Mouse (Mus musculus): ENCODE measurements at regions not wholly inside any gene's neighbourhood (a gene's known extent, or its start where the extent isn't known, plus 50 kb on each side); places are given as distances from the start of the nearest gene placed in this dataset.

DNA sequence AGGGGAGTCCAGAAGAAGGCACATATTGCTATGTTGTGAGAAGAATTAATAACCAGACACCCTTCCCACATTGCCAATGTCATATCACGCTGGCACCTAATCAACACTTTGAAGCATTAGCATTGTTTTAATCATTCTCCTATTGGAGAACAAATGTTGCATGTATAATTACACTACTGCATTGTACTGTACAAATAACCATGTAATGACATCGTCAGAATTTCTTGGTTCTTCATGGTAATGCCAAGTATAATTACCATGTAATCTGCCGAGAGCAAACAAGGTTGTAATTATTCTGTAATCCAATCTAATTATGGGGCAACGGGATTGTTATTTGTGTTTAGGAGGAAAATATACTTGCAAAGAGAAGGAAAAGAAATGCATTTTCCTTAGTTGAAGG lies 196.1 kb downstream of the Insig2 start:
- Histone ChIP-seq H3K9ac (no peak overlapping the region), H3K4me1 (no peaks in the 10 kb centered on the region), H3K27ac (no peak overlapping the region), H3K4me3 (no peak overlapping the region), H3K4me2 (no peak overlapping the region), H3K27me3 (no peaks in the 10 kb centered on the region), H3K36me3 (no peaks in the 10 kb centered on the region), H3K9me3 (no peaks in the 10 kb centered on the region)
- no peak for ATAC-seq (ENCODE audit: insufficient number of reproducible peaks, low FRiP score, low TSS enrichment, low read depth)
- 70% methylated on average over 4 of the region's 4 CpGs for WGBS

- Histone ChIP-seq H3K4me2 (no peak overlapping the region), H3K27ac (no peak overlapping the region), H3K36me3 (no peaks in the 10 kb centered on the region), H3K9ac (no peak overlapping the region), H3K4me1 (no peaks in the 10 kb centered on the region), H3K4me3 (no peak overlapping the region), H3K27me3 (no peaks in the 10 kb centered on the region), H3K9me3 (no peaks in the 10 kb centered on the region)
- ATAC-seq (ENCODE audit: insufficient number of reproducible peaks, low FRiP score, low TSS enrichment, low read depth) = no peak
- WGBS = 93% methylated on average over 4 of the region's 4 CpGs
These were observed 195.5 kb downstream of the Insig2 start for GRCm38 (mm10) chr1:121136846-121137245.

DNA sequence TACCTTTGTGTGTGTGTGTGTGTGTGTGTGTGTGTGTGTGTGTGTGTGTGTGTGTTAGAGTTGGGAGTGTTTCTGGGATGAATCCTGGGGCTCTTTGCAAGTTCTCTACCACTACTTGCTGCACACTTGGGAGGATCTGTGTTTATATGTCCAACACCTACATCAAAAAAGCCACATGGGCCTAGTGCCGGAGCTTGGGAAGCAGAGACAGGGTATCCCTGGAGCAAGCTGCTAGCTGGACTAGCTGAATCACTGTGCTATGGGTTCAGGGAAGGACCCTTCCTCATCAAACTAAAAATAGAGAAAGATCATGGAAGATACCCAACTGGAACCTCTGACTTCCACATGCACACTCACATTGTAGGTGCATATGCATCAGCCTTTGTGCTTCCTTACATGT lies 187.4 kb downstream of the Insig2 start:
- 85% methylated on average over 1 of the region's 1 CpGs for WGBS
- ATAC-seq (ENCODE audit: insufficient number of reproducible peaks, low FRiP score, low TSS enrichment, low read depth) = no peak

GRCm38 (mm10) chr1:121153476-121153875 lies 178.9 kb downstream of the Insig2 start:
- H3K9ac ChIP-seq = no peak overlapping the region
- no peaks in the 10 kb centered on the region for H3K9me3 ChIP-seq
- no peak overlapping the region for H3K4me2 ChIP-seq
- H3K27me3 ChIP-seq = no peaks in the 10 kb centered on the region
- WGBS = 71% methylated on average over 5 of the region's 5 CpGs
- H3K4me3 ChIP-seq = no peak overlapping the region
- H3K4me1 ChIP-seq = no peaks in the 10 kb centered on the region
- H3K27ac ChIP-seq = no peak overlapping the region
- ATAC-seq (ENCODE audit: insufficient number of reproducible peaks, low FRiP score, low TSS enrichment, low read depth) = no peak
- no peaks in the 10 kb centered on the region for H3K36me3 ChIP-seq

More for the DNA sequence above, 187.4 kb downstream of the Insig2 start:
- Histone ChIP-seq H3K9me3 (no peaks in the 10 kb centered on the region), H3K27ac (no peak overlapping the region), H3K27me3 (no peaks in the 10 kb centered on the region), H3K4me2 (no peak overlapping the region), H3K36me3 (no peaks in the 10 kb centered on the region), H3K4me1 (no peaks in the 10 kb centered on the region), H3K4me3 (no peak overlapping the region), H3K9ac (no peak overlapping the region)

GRCm38 (mm10) chr1:121154616-121155015 lies 177.8 kb downstream of the Insig2 start:
- 40% methylated on average over 8 of the region's 8 CpGs for WGBS
- H3K27me3 ChIP-seq = no peaks in the 10 kb centered on the region
- no peak overlapping the region for H3K27ac ChIP-seq
- H3K9ac ChIP-seq = no peak overlapping the region
- H3K36me3 ChIP-seq = no peaks in the 10 kb centered on the region
- H3K4me1 ChIP-seq = no peaks in the 10 kb centered on the region
- ATAC-seq (ENCODE audit: insufficient number of reproducible peaks, low FRiP score, low TSS enrichment, low read depth) = no peak
- no peak overlapping the region for H3K4me2 ChIP-seq
- H3K9me3 ChIP-seq = no peaks in the 10 kb centered on the region
- no peak overlapping the region for H3K4me3 ChIP-seq

- no peaks in the 10 kb centered on the region for H3K27me3 ChIP-seq
- no peak for ATAC-seq (ENCODE audit: insufficient number of reproducible peaks, low FRiP score, low TSS enrichment, low read depth)
- WGBS = 34% methylated on average over 3 of the region's 3 CpGs
These were observed 163.7 kb downstream of the Insig2 start for GRCm38 (mm10) chr1:121168651-121169050.

GRCm38 (mm10) chr1:121176541-121176940 lies 155.8 kb downstream of the Insig2 start:
- Histone ChIP-seq H3K4me3 (no peak overlapping the region), H3K9ac (no peak overlapping the region), H3K4me1 (peaks cover 13% of the 10 kb centered on the region), H3K36me3 (no peaks in the 10 kb centered on the region), H3K4me2 (no peak overlapping the region), H3K9me3 (no peaks in the 10 kb centered on the region), H3K27me3 (peaks cover 45% of the 10 kb centered on the region), H3K27ac (no peak overlapping the region)
- WGBS = 28% methylated on average over 3 of the region's 3 CpGs
- no peak for ATAC-seq (ENCODE audit: insufficient number of reproducible peaks, low FRiP score, low TSS enrichment, low read depth)

More at GRCm38 (mm10) chr1:121168651-121169050, 163.7 kb downstream of the Insig2 start:
- no peaks in the 10 kb centered on the region for H3K36me3 ChIP-seq
- H3K4me2 ChIP-seq = no peak overlapping the region
- H3K4me1 ChIP-seq = no peaks in the 10 kb centered on the region
- no peak overlapping the region for H3K4me3 ChIP-seq
- H3K27ac ChIP-seq = no peak overlapping the region
- no peak overlapping the region for H3K9ac ChIP-seq
- no peaks in the 10 kb centered on the region for H3K9me3 ChIP-seq

DNA sequence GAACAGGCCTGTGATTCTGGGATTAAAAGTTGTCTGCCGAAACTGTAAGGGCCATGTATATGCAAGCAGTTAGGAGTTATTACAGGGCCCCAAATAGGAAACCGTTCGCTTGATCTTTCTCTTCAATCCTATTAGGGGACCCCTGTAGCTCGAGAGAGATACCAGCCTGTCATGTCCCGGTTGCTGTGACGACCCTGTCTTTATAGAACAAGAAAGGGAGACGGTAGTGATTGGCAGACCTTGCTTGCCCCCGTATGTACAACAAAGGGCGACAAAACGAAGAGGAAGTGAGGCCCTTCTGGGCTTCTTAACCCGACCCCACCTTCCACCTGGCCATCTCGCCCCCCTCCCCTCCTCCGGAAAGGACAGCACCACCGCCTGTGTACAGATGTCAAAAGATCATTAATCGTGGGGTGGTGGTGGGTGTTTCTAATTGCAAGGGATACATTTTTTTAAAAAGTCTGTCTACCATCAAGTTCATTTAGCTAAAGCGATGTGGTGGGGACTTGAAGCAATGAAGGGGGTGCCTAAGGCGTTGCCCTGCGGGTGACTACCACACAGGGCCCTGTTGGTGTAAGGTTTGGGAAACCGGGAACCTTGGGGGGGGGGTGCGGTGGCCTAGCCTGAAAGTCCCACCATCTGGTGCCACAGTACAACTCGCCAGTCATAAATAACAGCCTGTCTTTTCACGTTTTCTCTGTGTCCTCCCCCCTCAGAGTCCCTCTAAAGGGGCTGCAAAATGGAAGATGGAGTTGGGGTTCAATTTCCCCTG lies 155.1 kb downstream of the Insig2 start:
- no peaks in the 10 kb centered on the region for H3K36me3 ChIP-seq
- WGBS = 26% methylated on average over 22 of the region's 22 CpGs
- peak overlapping the region; percentile 45 for H3K4me2 ChIP-seq
- H3K27ac ChIP-seq = 0 out of 2 replicates have a peak overlapping the region, but pooled peaks have one; percentile 7
- peaks cover 13% of the 10 kb centered on the region for H3K4me1 ChIP-seq
- no peak for ATAC-seq (ENCODE audit: insufficient number of reproducible peaks, low FRiP score, low TSS enrichment, low read depth)
- peaks cover 53% of the 10 kb centered on the region for H3K27me3 ChIP-seq
- peak overlapping the region; percentile 25 for H3K4me3 ChIP-seq
- H3K9me3 ChIP-seq = no peaks in the 10 kb centered on the region
- no peak overlapping the region for H3K9ac ChIP-seq

- ATAC-seq (ENCODE audit: insufficient number of reproducible peaks, low FRiP score, low TSS enrichment, low read depth) = no peak
- H3K9me3 ChIP-seq = no peaks in the 10 kb centered on the region
- 0 out of 2 replicates have a peak overlapping the region, but pooled peaks have one; percentile 17 for H3K9ac ChIP-seq
- H3K4me2 ChIP-seq = peak overlapping the region; percentile 45
- peak overlapping the region; percentile 25 for H3K4me3 ChIP-seq
- 0 out of 2 replicates have a peak overlapping the region, but pooled peaks have one; percentile 7 for H3K27ac ChIP-seq
- H3K27me3 ChIP-seq = peaks cover 56% of the 10 kb centered on the region
- 2% methylated on average over 31 of the region's 31 CpGs for WGBS
- no peaks in the 10 kb centered on the region for H3K36me3 ChIP-seq
- peaks cover 13% of the 10 kb centered on the region for H3K4me1 ChIP-seq
These were observed 154.5 kb downstream of the Insig2 start for GRCm38 (mm10) chr1:121177908-121178311.

- Histone ChIP-seq H3K9ac (no peak overlapping the region), H3K4me3 (no peak overlapping the region), H3K9me3 (no peaks in the 10 kb centered on the region), H3K27me3 (peaks cover 56% of the 10 kb centered on the region), H3K27ac (no peak overlapping the region), H3K36me3 (no peaks in the 10 kb centered on the region), H3K4me1 (peaks cover 13% of the 10 kb centered on the region), H3K4me2 (no peak overlapping the region)
- WGBS = 4% methylated on average over 17 of the region's 17 CpGs
- no peak for ATAC-seq (ENCODE audit: insufficient number of reproducible peaks, low FRiP score, low TSS enrichment, low read depth)
These were observed 153.7 kb downstream of the Insig2 start for GRCm38 (mm10) chr1:121178611-121179245.

DNA sequence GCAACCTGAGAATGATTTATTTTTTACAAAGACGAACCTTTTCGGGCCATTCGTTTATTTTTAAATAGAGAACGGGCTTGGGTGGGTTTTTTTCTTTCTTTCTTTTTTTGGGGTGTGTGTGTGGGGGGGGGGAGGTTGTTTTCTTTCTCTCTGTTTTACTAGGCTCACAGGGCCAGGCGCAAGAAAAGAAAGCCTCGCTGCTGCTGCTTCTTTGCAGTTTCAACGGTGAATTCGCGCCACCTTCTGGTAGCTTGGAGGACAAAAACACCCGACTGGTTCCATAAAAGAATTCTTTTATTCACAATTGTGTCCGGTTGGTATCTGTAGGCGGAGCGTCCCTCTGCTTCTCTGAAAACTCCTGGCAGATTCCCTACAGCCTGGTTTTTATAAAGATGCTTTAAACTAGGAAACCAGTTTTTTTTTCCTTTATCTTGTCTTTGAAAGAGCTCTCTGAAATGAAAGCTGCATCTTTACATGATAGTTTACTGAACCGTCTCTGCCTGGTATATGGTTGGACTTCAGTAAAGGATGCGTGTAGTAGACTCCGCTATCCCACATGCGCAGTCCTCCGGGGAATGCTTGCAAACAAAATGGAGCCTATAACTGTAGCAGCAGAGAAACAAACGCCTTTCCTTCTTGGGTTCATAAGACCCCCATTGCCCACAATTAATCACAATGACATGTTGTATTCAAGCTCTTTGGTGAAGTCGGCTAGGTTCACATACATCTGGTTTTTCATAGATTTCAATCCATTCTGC lies 151.9 kb downstream of the Insig2 start:
- H3K4me1 ChIP-seq = peaks cover 13% of the 10 kb centered on the region
- no peak overlapping the region for H3K9ac ChIP-seq
- no peak overlapping the region for H3K27ac ChIP-seq
- ATAC-seq (ENCODE audit: insufficient number of reproducible peaks, low FRiP score, low TSS enrichment, low read depth) = no peak
- no peaks in the 10 kb centered on the region for H3K36me3 ChIP-seq
- WGBS = 16% methylated on average over 20 of the region's 20 CpGs
- no peaks in the 10 kb centered on the region for H3K9me3 ChIP-seq
- H3K27me3 ChIP-seq = peaks cover 55% of the 10 kb centered on the region
- H3K4me3 ChIP-seq = 0 out of 2 replicates have a peak overlapping the region, but pooled peaks have one; percentile 8
- peak overlapping the region; percentile 10; the same call in 1 of the 2 replicates for H3K4me2 ChIP-seq

- no peak overlapping the region for H3K9ac ChIP-seq
- no peak for ATAC-seq (ENCODE audit: insufficient number of reproducible peaks, low FRiP score, low TSS enrichment, low read depth)
- WGBS = 48% methylated on average over 2 of the region's 2 CpGs
- H3K36me3 ChIP-seq = no peaks in the 10 kb centered on the region
- H3K27me3 ChIP-seq = 0 out of 2 replicates have a peak, but pooled peaks cover 7% of the 10 kb centered on the region
- no peak overlapping the region for H3K4me3 ChIP-seq
- H3K27ac ChIP-seq = no peak overlapping the region
- H3K4me2 ChIP-seq = no peak overlapping the region
- no peaks in the 10 kb centered on the region for H3K9me3 ChIP-seq
- no peaks in the 10 kb centered on the region for H3K4me1 ChIP-seq
These were observed 143.5 kb downstream of the Insig2 start for GRCm38 (mm10) chr1:121188895-121189294.
